Mouse (Mus musculus): ENCODE results near the gene Lrrc58. TPM values are rescaled to one million over a fixed set of nuclear protein-coding genes. Genes with fewer than 3 reads are reported as not detected.

The Lrrc58 gene
- total RNA-seq, 2 experiments from 2014 or later = 68.7 to 77.8 TPM

DNA sequence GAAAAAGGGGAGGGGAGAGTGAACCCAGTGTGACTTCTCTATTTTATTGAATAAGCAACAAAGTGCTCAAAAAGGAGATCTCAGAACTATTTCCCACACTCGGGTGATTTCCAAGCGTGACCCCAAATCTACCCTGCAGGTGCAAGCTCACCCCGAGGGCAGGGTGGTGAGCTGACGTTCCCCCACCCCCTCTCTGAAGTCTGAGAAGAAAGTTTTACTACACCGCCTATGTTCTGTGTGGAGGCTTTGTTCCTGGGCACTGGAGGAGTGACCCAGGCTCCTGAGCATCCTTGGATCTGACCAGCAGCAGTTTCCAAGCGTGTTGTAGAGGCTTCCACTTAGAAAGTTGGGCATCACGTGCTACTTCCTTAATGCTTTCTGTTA lies 48.6 kb downstream of the Lrrc58 start:
- intact Hi-C loops (cut with DNase I) = no loop called here
- DNase-seq = no peak

DNA sequence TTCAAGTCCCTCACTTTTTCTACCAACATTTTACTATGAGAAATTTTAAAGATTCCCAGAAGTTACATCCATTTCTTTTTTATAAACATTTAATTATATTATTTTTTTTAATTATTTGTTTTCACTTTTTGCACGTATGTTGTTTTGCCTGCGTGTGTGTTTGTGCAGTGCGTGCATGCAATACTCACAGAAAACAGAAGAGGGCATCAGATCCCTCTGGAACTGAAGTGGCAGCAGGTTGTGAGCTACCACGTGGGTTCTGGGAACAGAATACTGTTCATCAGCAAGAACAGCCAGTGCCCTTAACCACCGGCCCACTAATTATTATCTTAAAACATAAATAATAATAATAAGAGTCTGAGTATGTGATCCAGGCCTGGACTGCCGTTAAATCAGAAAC lies 50.8 kb downstream of the Lrrc58 start:
- no peak for DNase-seq
- intact Hi-C loops (cut with DNase I) = no loop called here

DNA sequence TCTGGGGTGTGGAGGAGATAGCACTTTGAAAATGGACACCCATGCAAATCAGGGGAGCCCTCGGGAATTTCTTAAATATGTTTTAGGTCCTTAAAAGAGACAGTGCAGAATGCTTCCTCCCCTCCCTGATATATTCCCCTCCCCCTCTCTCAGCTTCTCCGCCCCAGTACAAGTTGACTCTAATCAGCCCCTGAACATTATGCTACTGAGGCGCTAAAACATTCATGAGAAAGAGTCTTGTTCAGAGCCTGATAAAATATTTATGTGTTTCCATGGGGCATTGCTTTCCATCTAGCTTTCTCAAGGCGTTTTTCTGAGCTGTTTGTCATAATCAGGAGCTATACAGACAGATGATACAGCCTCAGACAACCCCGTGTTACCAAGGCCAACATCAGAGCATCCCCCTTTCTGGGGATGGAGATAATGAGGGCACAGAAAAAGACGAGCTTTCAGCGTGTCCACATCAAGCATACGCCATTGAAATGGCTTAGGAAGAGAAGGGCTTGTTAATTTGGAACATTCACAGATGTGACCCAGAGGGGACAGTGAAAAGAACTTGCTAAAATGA lies 52.7 kb downstream of the Lrrc58 start:
- DNase-seq = no peak

GRCm38 (mm10) chr16:37926087-37926486 lies 57.9 kb downstream of the Lrrc58 start:
- intact Hi-C loops (cut with DNase I) = no loop called here
- DNase-seq = no peak

More for the DNA sequence above, 52.7 kb downstream of the Lrrc58 start:
- intact Hi-C loops (cut with DNase I) = no loop called here

DNA sequence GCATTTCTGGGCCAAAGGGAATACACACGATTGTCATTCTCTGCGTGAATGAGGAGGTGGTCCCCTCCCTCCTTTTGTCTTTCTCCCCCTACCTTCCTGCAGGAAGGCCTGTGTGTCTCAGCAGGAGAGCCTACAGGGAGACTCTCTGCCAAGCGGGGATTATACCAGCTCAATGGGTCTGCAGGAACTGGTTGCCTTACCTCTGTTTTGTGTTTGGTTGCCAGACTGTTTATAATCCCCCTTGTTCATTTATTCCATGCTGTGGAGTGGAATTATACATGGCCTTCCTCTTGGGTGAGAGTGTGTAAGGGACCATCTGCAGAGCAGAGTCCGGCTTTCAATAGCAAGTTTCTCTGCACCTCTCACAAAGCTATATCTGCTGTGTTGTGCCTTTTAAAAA lies 58.9 kb downstream of the Lrrc58 start:
- intact Hi-C loops (cut with DNase I) = no loop called here
- no peak for DNase-seq

GRCm38 (mm10) chr16:37929006-37929405 lies 60.8 kb downstream of the Lrrc58 start:
- intact Hi-C loops (cut with DNase I) = no loop called here
- DNase-seq = no peak

- DNase-seq = no peak
- intact Hi-C loops (cut with DNase I) = no loop called here
Observed at GRCm38 (mm10) chr16:37929626-37930025, 61.4 kb downstream of the Lrrc58 start.

DNA sequence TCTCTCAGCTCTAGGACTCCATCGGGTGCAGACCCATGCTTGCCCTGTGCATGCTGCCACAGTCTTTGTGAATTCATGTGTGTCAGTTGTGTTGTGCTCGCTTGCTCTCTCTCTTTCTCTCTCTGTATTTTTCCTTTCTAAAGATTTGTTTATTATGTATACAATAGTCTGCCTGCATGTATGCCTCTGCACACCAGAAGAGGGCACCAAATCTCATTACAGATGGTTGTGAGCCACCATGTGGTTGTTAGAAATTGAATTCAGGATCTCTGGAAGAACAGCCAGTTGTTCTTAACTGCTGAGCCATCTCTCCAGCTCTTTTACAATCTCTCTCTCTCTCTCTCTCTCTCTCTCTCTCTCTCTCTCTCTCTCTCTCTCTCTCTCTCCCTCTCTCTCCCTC lies 66.7 kb downstream of the Lrrc58 start:
- intact Hi-C loops (cut with DNase I) = no loop called here

DNA sequence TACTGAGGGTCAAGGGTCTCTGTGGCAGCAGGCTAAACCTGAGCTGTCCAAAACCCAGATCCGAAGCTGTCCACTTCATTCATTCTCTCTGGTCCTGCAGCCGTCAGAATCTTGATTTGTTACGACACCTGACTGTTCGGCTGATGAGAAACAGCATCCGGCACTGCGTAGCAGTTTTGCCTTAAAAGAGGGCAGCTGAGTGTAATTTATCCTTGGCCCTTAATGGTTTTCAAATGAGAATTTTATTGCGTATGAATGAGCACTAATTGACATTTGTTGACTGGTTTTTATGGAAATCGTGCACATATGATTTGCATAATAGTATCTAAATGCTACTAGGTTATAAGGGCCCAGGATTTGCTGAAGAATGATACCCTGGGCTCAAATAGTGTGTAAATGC lies 69.1 kb downstream of the Lrrc58 start:
- no peak for DNase-seq
- intact Hi-C loops (cut with DNase I) = no loop called here

More for the DNA sequence above, 66.7 kb downstream of the Lrrc58 start:
- no peak for DNase-seq

Other genes starting within 250 kb of the Lrrc58 start
- 100 to 1,000 TPM; 164 to 183 TPM for gene Ndufb4, start 213.9 kb upstream of the Lrrc58 start, total RNA-seq (2021)
- 100 to 1,000 TPM in 1 of 2 experiments, 10 to 100 TPM in 1; 80.0 to 103 TPM for gene Fstl1, start 91.5 kb upstream of the Lrrc58 start, total RNA-seq (2021)
- 1 to 10 TPM; 1.0 to 1.1 TPM for gene Gm36028, start 7.2 kb upstream of the Lrrc58 start, total RNA-seq (2021)
- gene Gpr156, start 48.1 kb downstream of the Lrrc58 start, total RNA-seq (2021) = not detected
- 10 to 100 TPM; 52.3 to 55.6 TPM for gene Gsk3b, start 220.6 kb downstream of the Lrrc58 start, total RNA-seq (2021)